Mouse (Mus musculus): ENCODE measurements at regions not wholly inside any gene's neighbourhood (a gene's known extent, or its start where the extent isn't known, plus 50 kb on each side); places are given as distances from the start of the nearest gene placed in this dataset.
A peak's percentile ranks its signal among the peaks of the same experiment; 100 is the strongest.

GRCm38 (mm10) chr12:77045956-77046355 lies 84.0 kb upstream of the Max start:
- peaks cover 0 to 2% of the 10 kb centered on the region in 2 experiments; a peak in 1 of 4 replicates for H3K4me1 ChIP-seq (ENCODE audit: control insufficient read depth in 2 of 2, insufficient read depth in 2 of 2, low read length in 2 of 2, poor library complexity in 1 of 2)
- DNase-seq (ENCODE audit: low read depth, low spot score) = no peak
- no peaks in the 10 kb centered on the region for H3K36me3 ChIP-seq (ENCODE audit: control insufficient read depth, insufficient read depth, low read length, poor library complexity, severe bottlenecking)
- in situ Hi-C loops (cut with MboI; ENCODE audit: low sequenced_read_pairs in 2 of 2, unreplicated experiment in 2 of 2) = no loop called here
- H3K4me3 ChIP-seq (ENCODE audit: insufficient read depth in 1 of 2, low read depth in 1 of 2, low read length in 2 of 2, poor library complexity in 1 of 2, severe bottlenecking in 1 of 2) = no peak overlapping the region
- no peak overlapping the region for H3K27ac ChIP-seq (ENCODE audit: insufficient read depth, low read depth, low read length, poor library complexity, severe bottlenecking)
- TF ChIP-seq ZNF384 (IDR thresholded peaks at IDR 0.05; ENCODE audit: low read depth, low read length) (no peak), CHD2 (IDR thresholded peaks at IDR 0.05; ENCODE audit: low read depth, low read length) (no peak), MAFK (IDR thresholded peaks at IDR 0.05; ENCODE audit: insufficient read depth, low read depth, low read length) (no peak), HCFC1 (IDR thresholded peaks at IDR 0.05; ENCODE audit: borderline replicate concordance, insufficient read depth, low read length) (no peak), ZC3H11A (IDR thresholded peaks at IDR 0.05; ENCODE audit: borderline replicate concordance, low read depth, low read length) (no peak)
- H3K9ac ChIP-seq (ENCODE audit: insufficient read depth, low read depth, low read length, poor library complexity, severe bottlenecking) = no peak overlapping the region
- H3K9me3 ChIP-seq (ENCODE audit: control insufficient read depth, insufficient read depth, low read depth, low read length) = no peaks in the 10 kb centered on the region

GRCm38 (mm10) chr12:77045356-77045755 lies 83.4 kb upstream of the Max start:
- H3K4me3 ChIP-seq (ENCODE audit: insufficient read depth in 1 of 2, low read depth in 1 of 2, low read length in 2 of 2, poor library complexity in 1 of 2, severe bottlenecking in 1 of 2) = no peak overlapping the region
- DNase-seq (ENCODE audit: low read depth, low spot score) = no peak
- H3K36me3 ChIP-seq (ENCODE audit: control insufficient read depth, insufficient read depth, low read length, poor library complexity, severe bottlenecking) = no peaks in the 10 kb centered on the region
- no peaks in the 10 kb centered on the region for H3K9me3 ChIP-seq (ENCODE audit: control insufficient read depth, insufficient read depth, low read depth, low read length)
- H3K9ac ChIP-seq (ENCODE audit: insufficient read depth, low read depth, low read length, poor library complexity, severe bottlenecking) = no peak overlapping the region
- no peak overlapping the region for H3K27ac ChIP-seq (ENCODE audit: insufficient read depth, low read depth, low read length, poor library complexity, severe bottlenecking)
- no peak for TF ChIP-seq HCFC1 (IDR thresholded peaks at IDR 0.05; ENCODE audit: borderline replicate concordance, insufficient read depth, low read length)
- no peak for TF ChIP-seq ZC3H11A (IDR thresholded peaks at IDR 0.05; ENCODE audit: borderline replicate concordance, low read depth, low read length)
- no peak for TF ChIP-seq MAFK (IDR thresholded peaks at IDR 0.05; ENCODE audit: insufficient read depth, low read depth, low read length)
- TF ChIP-seq CHD2 (IDR thresholded peaks at IDR 0.05; ENCODE audit: low read depth, low read length) = no peak
- no peak for TF ChIP-seq ZNF384 (IDR thresholded peaks at IDR 0.05; ENCODE audit: low read depth, low read length)
- in situ Hi-C loops (cut with MboI; ENCODE audit: low sequenced_read_pairs in 2 of 2, unreplicated experiment in 2 of 2) = no loop called here
- peaks cover 0 to 2% of the 10 kb centered on the region in 2 experiments; a peak in 1 of 4 replicates for H3K4me1 ChIP-seq (ENCODE audit: control insufficient read depth in 2 of 2, insufficient read depth in 2 of 2, low read length in 2 of 2, poor library complexity in 1 of 2)

- Histone ChIP-seq H3K9me3 (ENCODE audit: control insufficient read depth, insufficient read depth, low read depth, low read length) (no peaks in the 10 kb centered on the region), H3K4me1 (ENCODE audit: control insufficient read depth in 2 of 2, insufficient read depth in 2 of 2, low read length in 2 of 2, poor library complexity in 1 of 2) (peaks cover 0 to 4% of the 10 kb centered on the region in 2 experiments; a peak in 1 of 4 replicates), H3K9ac (ENCODE audit: insufficient read depth, low read depth, low read length, poor library complexity, severe bottlenecking) (no peak overlapping the region), H3K27ac (ENCODE audit: insufficient read depth, low read depth, low read length, poor library complexity, severe bottlenecking) (no peak overlapping the region), H3K4me3 (ENCODE audit: insufficient read depth in 1 of 2, low read depth in 1 of 2, low read length in 2 of 2, poor library complexity in 1 of 2, severe bottlenecking in 1 of 2) (no peak overlapping the region), H3K36me3 (ENCODE audit: control insufficient read depth, insufficient read depth, low read length, poor library complexity, severe bottlenecking) (no peaks in the 10 kb centered on the region)
- in situ Hi-C loops (cut with MboI; ENCODE audit: low sequenced_read_pairs in 2 of 2, unreplicated experiment in 2 of 2) = no loop called here
- TF ChIP-seq ZC3H11A (IDR thresholded peaks at IDR 0.05; ENCODE audit: borderline replicate concordance, low read depth, low read length) = no peak
- TF ChIP-seq ZNF384 (IDR thresholded peaks at IDR 0.05; ENCODE audit: low read depth, low read length) = no peak
- TF ChIP-seq MAFK (IDR thresholded peaks at IDR 0.05; ENCODE audit: insufficient read depth, low read depth, low read length) = no peak
- no peak for TF ChIP-seq CHD2 (IDR thresholded peaks at IDR 0.05; ENCODE audit: low read depth, low read length)
- DNase-seq (ENCODE audit: low read depth, low spot score) = no peak
Measured at GRCm38 (mm10) chr12:77042356-77042755, 80.4 kb upstream of the Max start.

DNA sequence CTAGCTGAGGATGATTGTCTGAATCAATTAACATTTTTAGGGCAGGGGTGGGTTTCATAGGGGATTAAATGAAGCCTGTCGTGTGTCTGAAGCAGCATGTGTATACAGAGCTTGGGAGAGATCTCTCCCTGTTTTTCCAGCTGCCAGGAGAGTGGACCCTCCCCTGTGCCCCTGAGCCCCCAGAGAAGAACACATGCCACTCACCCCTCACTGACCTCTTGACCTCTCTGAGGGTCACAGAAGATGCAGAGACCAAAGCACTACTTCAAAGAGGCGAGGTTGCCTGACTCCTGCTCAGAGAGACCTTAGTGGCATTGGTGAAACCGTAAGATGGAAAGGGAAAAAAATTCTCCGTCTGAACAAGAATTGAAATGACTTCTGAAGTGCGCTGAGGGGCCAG lies 79.1 kb upstream of the Max start:
- Histone ChIP-seq H3K27ac (ENCODE audit: insufficient read depth, low read depth, low read length, poor library complexity, severe bottlenecking) (no peak overlapping the region), H3K36me3 (ENCODE audit: control insufficient read depth, insufficient read depth, low read length, poor library complexity, severe bottlenecking) (no peaks in the 10 kb centered on the region), H3K4me1 (ENCODE audit: control insufficient read depth in 2 of 2, insufficient read depth in 2 of 2, low read length in 2 of 2, poor library complexity in 1 of 2) (peaks cover 0 to 4% of the 10 kb centered on the region in 2 experiments; a peak in 1 of 4 replicates), H3K4me3 (ENCODE audit: insufficient read depth in 1 of 2, low read depth in 1 of 2, low read length in 2 of 2, poor library complexity in 1 of 2, severe bottlenecking in 1 of 2) (no peak overlapping the region), H3K9ac (ENCODE audit: insufficient read depth, low read depth, low read length, poor library complexity, severe bottlenecking) (no peak overlapping the region), H3K9me3 (ENCODE audit: control insufficient read depth, insufficient read depth, low read depth, low read length) (no peaks in the 10 kb centered on the region)
- TF ChIP-seq CHD2 (IDR thresholded peaks at IDR 0.05; ENCODE audit: low read depth, low read length) (no peak), MAFK (IDR thresholded peaks at IDR 0.05; ENCODE audit: insufficient read depth, low read depth, low read length) (no peak), ZC3H11A (IDR thresholded peaks at IDR 0.05; ENCODE audit: borderline replicate concordance, low read depth, low read length) (no peak), HCFC1 (IDR thresholded peaks at IDR 0.05; ENCODE audit: borderline replicate concordance, insufficient read depth, low read length) (no peak), ZNF384 (IDR thresholded peaks at IDR 0.05; ENCODE audit: low read depth, low read length) (no peak)
- no peak for DNase-seq (ENCODE audit: low read depth, low spot score)
- in situ Hi-C loops (cut with MboI; ENCODE audit: low sequenced_read_pairs in 2 of 2, unreplicated experiment in 2 of 2) = no loop called here

DNA sequence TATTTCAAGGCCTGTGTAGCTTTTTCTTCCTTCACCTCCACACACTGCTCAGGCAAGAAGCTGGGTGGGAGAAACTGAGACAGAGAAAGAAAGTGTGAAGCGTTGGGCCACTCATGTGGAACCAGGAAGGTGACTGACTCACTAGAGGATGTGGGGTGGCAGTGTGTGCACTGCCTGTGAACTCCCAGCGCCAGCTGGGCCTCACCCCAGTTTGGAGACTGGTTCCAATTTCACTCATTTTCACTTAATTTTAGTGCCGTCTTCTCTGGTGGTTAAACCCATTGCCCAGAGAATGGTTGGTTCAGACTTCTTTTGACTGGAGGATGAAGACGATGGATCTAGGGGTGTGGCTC lies 77.9 kb upstream of the Max start:
- TF ChIP-seq ZC3H11A (IDR thresholded peaks at IDR 0.05; ENCODE audit: borderline replicate concordance, low read depth, low read length) = no peak
- no peak for TF ChIP-seq MAFK (IDR thresholded peaks at IDR 0.05; ENCODE audit: insufficient read depth, low read depth, low read length)
- TF ChIP-seq ZNF384 (IDR thresholded peaks at IDR 0.05; ENCODE audit: low read depth, low read length) = no peak
- no peak for TF ChIP-seq HCFC1 (IDR thresholded peaks at IDR 0.05; ENCODE audit: borderline replicate concordance, insufficient read depth, low read length)
- TF ChIP-seq CHD2 (IDR thresholded peaks at IDR 0.05; ENCODE audit: low read depth, low read length) = no peak

More for the DNA sequence above, 77.9 kb upstream of the Max start:
- peak overlapping the region; percentile 20; the same call in 1 of the 2 replicates for H3K9ac ChIP-seq (ENCODE audit: insufficient read depth, low read depth, low read length, poor library complexity, severe bottlenecking)
- no peaks in the 10 kb centered on the region for H3K36me3 ChIP-seq (ENCODE audit: control insufficient read depth, insufficient read depth, low read length, poor library complexity, severe bottlenecking)
- no peak for DNase-seq (ENCODE audit: low read depth, low spot score)
- no peaks in the 10 kb centered on the region for H3K9me3 ChIP-seq (ENCODE audit: control insufficient read depth, insufficient read depth, low read depth, low read length)
- H3K4me1 ChIP-seq (ENCODE audit: control insufficient read depth in 2 of 2, insufficient read depth in 2 of 2, low read length in 2 of 2, poor library complexity in 1 of 2) = peaks cover 0 to 4% of the 10 kb centered on the region in 2 experiments; a peak in 1 of 4 replicates
- H3K27ac ChIP-seq (ENCODE audit: insufficient read depth, low read depth, low read length, poor library complexity, severe bottlenecking) = no peak overlapping the region
- in situ Hi-C loops (cut with MboI; ENCODE audit: low sequenced_read_pairs in 2 of 2, unreplicated experiment in 2 of 2) = no loop called here
- H3K4me3 ChIP-seq (ENCODE audit: insufficient read depth in 1 of 2, low read depth in 1 of 2, low read length in 2 of 2, poor library complexity in 1 of 2, severe bottlenecking in 1 of 2) = peak overlapping the region; percentile 8 to 47; a peak in 2 of 4 replicates
